Mouse (Mus musculus): ENCODE data around the gene Lta. TPM values are rescaled to one million over a fixed set of nuclear protein-coding genes. Genes with fewer than 3 reads are reported as not detected.
"Not testable (repeated sequence)": the region's sequence is repeated elsewhere in the genome, so short reads cannot be mapped to it uniquely, and the experiment has no call there.

The Lta gene
- polyA plus RNA-seq, 1 experiment from 2014 or later = 0.06 TPM

- no peak overlapping the region for H3K27ac ChIP-seq (replicated peaks)
- no peak for ATAC-seq (ENCODE audit: insufficient read depth)
- H3K36me3 ChIP-seq (replicated peaks) = peaks cover 13% of the 10 kb centered on the region; the same call in 1 of the 2 replicates
- no peak overlapping the region for H3K4me3 ChIP-seq (replicated peaks)
- peak overlapping the region; percentile 95; the same call in 1 of the 2 replicates for H3K4me2 ChIP-seq
- 81% methylated on average over 9 of the region's 9 CpGs for WGBS (ENCODE audit: insufficient replicate concordance)
- no peaks in the 10 kb centered on the region for H3K9me3 ChIP-seq (replicated peaks)
- no peaks in the 10 kb centered on the region for H3K27me3 ChIP-seq
- peaks cover 56% of the 10 kb centered on the region for H3K4me1 ChIP-seq (replicated peaks)
- no peak overlapping the region for H3K9ac ChIP-seq
Observed at GRCm38 (mm10) chr17:35236996-35237395, 31.8 kb upstream of the Lta start.

GRCm38 (mm10) chr17:35236390-35236746 lies 31.2 kb upstream of the Lta start:
- Histone ChIP-seq H3K9me3 (replicated peaks) (no peaks in the 10 kb centered on the region), H3K27me3 (no peaks in the 10 kb centered on the region), H3K4me3 (replicated peaks) (peak overlapping the region; percentile 69), H3K27ac (replicated peaks) (peak overlapping the region; percentile 93), H3K4me1 (replicated peaks) (peaks cover 62% of the 10 kb centered on the region), H3K36me3 (replicated peaks) (peaks cover 14% of the 10 kb centered on the region), H3K4me2 (peak overlapping the region; percentile 95), H3K9ac (peak overlapping the region; percentile 78)
- whole genome bisulfite sequencing (ENCODE audit: insufficient replicate concordance) = under 1% methylated on average over 18 of the region's 18 CpGs
- ATAC-seq (ENCODE audit: insufficient read depth) = peak; percentile 61

DNA sequence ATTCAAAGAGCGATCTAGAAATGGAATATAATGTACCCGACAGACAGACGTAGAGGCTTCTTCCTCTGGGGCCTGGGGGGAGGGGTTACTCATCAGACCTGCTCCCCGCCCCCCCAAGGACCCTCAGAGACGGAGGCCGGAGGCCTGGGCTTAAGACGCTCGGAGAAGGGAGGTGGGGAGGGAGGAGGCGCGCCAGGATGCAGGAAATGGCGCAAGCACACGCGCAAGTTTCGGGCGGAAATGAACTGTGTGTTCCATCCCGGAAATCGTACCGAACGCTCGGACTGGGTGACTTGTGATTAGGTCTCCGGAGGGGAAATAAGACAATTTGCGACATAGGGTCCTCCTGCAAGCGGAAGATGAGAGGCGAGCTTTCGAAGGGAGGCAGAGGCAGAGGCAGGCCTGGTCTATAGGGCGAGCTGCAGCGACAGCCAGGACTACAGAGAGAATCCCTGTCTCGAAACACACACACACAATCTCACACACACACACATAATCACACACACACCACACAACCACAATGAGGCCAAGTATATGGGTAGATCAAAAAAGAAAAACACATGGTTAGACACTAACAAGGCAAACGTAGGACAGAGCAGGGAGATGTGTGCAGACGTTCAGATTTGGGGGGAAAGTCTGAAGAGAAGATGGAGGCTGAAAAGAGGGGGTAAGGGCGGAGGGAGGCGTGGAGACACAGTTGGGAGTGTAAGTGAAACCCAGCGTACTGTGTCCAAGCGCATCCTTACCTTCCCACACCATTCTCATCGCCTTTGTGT lies 30.7 kb upstream of the Lta start, which contains the start of gene Nfkbil1:
Gene Nfkbil1 (minus strand): TSS at position 179 of the 776 bp plus-strand sequence.
- peaks cover 63% of the 10 kb centered on the region for H3K4me1 ChIP-seq (replicated peaks)
- peak; percentile 75 for ATAC-seq (ENCODE audit: insufficient read depth)
- H3K4me2 ChIP-seq = peak within 1 kb of the TSS; percentile 95
- H3K9ac ChIP-seq = peak within 1 kb of the TSS; percentile 78
- no peaks in the 10 kb centered on the region for H3K27me3 ChIP-seq
- H3K27ac ChIP-seq (replicated peaks) = peak within 1 kb of the TSS; percentile 93
- peak within 1 kb of the TSS; percentile 69 for H3K4me3 ChIP-seq (replicated peaks)
- peaks cover 19% of the 10 kb centered on the region for H3K36me3 ChIP-seq (replicated peaks)
- under 1% methylated on average over 35 of the region's 35 CpGs for WGBS (ENCODE audit: insufficient replicate concordance)
- H3K9me3 ChIP-seq (replicated peaks) = no peaks in the 10 kb centered on the region

GRCm38 (mm10) chr17:35234903-35235302 lies 29.8 kb upstream of the Lta start:
- H3K9ac ChIP-seq = peak overlapping the region; percentile 78

DNA sequence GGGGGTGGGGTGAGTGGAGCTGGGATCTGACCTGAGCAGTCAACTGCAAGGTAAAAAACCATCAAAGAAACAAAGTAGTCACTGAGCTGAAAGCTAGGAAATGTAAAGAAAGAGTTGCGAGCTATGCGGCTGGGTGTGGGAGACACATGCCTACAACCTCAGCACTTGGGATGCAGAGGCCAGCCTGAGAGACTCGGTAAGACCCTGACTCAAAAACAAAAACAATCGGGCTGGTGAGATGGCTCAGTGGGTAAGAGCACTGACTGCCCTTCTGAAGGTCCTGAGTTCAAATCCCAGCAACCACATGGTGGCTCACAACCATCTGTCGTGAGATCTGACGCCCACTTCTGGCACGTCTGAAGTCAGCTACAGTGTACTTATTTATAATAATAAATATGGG lies 28.9 kb upstream of the Lta start:
- peak overlapping the region; percentile 93 for H3K27ac ChIP-seq (replicated peaks)
- not testable (repeated sequence) for H3K9ac ChIP-seq; H3K27me3 ChIP-seq; ATAC-seq (ENCODE audit: insufficient read depth); H3K9me3 ChIP-seq (replicated peaks)
- peak overlapping the region; percentile 95 for H3K4me2 ChIP-seq
- peaks cover 54% of the 10 kb centered on the region for H3K4me1 ChIP-seq (replicated peaks)
- H3K4me3 ChIP-seq (replicated peaks) = peak overlapping the region; percentile 69
- H3K36me3 ChIP-seq (replicated peaks) = peaks cover 34% of the 10 kb centered on the region
- 64% methylated on average over 7 of the region's 7 CpGs for WGBS (ENCODE audit: insufficient replicate concordance)

More at GRCm38 (mm10) chr17:35234903-35235302, 29.8 kb upstream of the Lta start:
- Histone ChIP-seq H3K36me3 (replicated peaks) (peaks cover 26% of the 10 kb centered on the region), H3K4me1 (replicated peaks) (peaks cover 57% of the 10 kb centered on the region), H3K9me3 (replicated peaks) (no peaks in the 10 kb centered on the region), H3K27ac (replicated peaks) (peak overlapping the region; percentile 93), H3K4me3 (replicated peaks) (peak overlapping the region; percentile 69), H3K27me3 (no peaks in the 10 kb centered on the region), H3K4me2 (peak overlapping the region; percentile 95)
- 1% methylated on average over 31 of the region's 31 CpGs for WGBS (ENCODE audit: insufficient replicate concordance)
- 0 out of 2 replicates have a peak, but pooled peaks have one; percentile 2 for ATAC-seq (ENCODE audit: insufficient read depth)

DNA sequence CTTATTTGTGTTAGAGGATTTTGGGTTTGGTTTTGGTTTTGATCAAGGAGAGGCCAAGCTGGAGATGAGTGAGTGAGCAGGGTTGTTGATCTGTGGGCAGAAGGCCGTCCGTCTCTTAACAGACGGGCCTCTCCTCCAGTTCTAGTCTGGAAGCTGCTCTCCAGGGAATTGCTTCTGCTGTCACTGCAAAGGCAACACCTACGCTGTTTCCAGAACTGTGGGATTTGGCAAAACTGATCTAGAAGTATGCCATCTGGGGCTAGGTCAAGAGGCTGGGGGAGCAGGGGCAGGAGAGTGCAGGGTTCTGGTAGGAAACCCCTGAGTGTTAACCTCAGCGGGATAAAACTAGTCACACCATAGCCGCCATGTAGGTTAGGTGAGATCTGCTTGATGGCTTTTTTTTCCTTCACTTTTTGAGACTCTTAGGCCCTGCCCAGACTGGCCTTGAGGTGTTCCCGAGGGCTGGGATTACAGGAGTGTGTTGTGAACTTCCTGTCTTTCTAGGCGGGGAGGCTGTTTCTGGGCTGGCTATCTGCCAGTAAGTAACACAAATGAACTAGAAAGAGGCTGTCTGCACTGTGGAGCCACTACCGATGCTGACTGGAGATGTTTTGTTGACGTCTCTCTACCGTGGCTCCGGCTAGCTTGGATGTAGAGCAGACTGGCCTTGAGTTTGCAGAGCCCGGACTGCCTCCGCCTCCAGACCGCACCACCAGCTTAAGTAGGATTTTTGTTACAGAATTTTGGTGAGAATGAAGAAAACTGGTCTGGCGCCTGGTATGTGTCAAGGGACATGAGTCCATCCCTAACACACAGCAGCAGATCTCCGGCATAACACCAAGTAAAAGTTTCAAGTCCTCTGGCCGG lies 28.2 kb upstream of the Lta start, which contains the start of gene Atp6v1g2:
Gene Atp6v1g2 (plus strand): TSS at position 547 of the 867 bp plus-strand sequence.
- H3K4me1 ChIP-seq (replicated peaks) = peaks cover 54% of the 10 kb centered on the region
- 62% methylated on average over 18 of the region's 18 CpGs for WGBS (ENCODE audit: insufficient replicate concordance)
- no peak within 1 kb of the TSS; the same call in 1 of the 2 replicates for H3K9ac ChIP-seq

GRCm38 (mm10) chr17:35232659-35233058 lies 27.5 kb upstream of the Lta start:
- peaks cover 48% of the 10 kb centered on the region for H3K36me3 ChIP-seq (replicated peaks)
- H3K27me3 ChIP-seq = no peaks in the 10 kb centered on the region
- WGBS (ENCODE audit: insufficient replicate concordance) = 57% methylated on average over 5 of the region's 5 CpGs
- H3K4me2 ChIP-seq = peak overlapping the region; percentile 95
- 0 out of 2 replicates have a peak overlapping the region, but pooled peaks have one; percentile 93 for H3K27ac ChIP-seq (replicated peaks)
- no peaks in the 10 kb centered on the region for H3K9me3 ChIP-seq (replicated peaks)
- H3K9ac ChIP-seq = no peak overlapping the region
- H3K4me1 ChIP-seq (replicated peaks) = peaks cover 54% of the 10 kb centered on the region
- H3K4me3 ChIP-seq (replicated peaks) = peak overlapping the region; percentile 12
- no peak for ATAC-seq (ENCODE audit: insufficient read depth)

More for the DNA sequence above, 28.2 kb upstream of the Lta start, which contains the start of gene Atp6v1g2:
- H3K27me3 ChIP-seq = no peaks in the 10 kb centered on the region
- peaks cover 41% of the 10 kb centered on the region for H3K36me3 ChIP-seq (replicated peaks)
- H3K4me2 ChIP-seq = peak within 1 kb of the TSS; percentile 95
- H3K9me3 ChIP-seq (replicated peaks) = no peaks in the 10 kb centered on the region
- H3K4me3 ChIP-seq (replicated peaks) = peak within 1 kb of the TSS; percentile 69
- no peak for ATAC-seq (ENCODE audit: insufficient read depth)
- peak within 1 kb of the TSS; percentile 93 for H3K27ac ChIP-seq (replicated peaks)

DNA sequence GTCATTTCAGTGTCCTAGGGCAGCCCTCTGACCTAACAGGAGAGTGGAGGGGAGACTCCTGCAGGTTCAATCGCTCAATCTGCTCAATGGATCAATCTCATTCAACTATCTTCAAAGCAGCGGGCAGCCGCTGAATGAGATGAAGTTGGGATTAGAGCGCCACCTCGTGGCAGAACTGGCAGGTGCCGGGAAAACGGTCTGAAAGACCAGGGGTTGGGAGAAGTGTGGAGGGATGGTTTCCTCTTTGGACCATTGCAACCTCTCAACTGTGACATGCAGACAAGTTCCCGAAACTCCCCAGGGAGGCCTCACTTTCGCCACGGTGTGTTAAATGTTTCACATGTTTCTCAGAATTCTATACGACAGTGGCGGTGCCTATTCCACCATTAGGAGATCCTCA lies 26.9 kb upstream of the Lta start:
- Histone ChIP-seq H3K9ac (peak overlapping the region; percentile 6; the same call in 1 of the 2 replicates), H3K9me3 (replicated peaks) (no peaks in the 10 kb centered on the region), H3K36me3 (replicated peaks) (peaks cover 52% of the 10 kb centered on the region), H3K4me2 (peak overlapping the region; percentile 95), H3K4me1 (replicated peaks) (peaks cover 54% of the 10 kb centered on the region), H3K27ac (replicated peaks) (0 out of 2 replicates have a peak overlapping the region, but pooled peaks have one; percentile 93), H3K27me3 (no peaks in the 10 kb centered on the region), H3K4me3 (replicated peaks) (peak overlapping the region; percentile 12)
- 6% methylated on average over 12 of the region's 12 CpGs for WGBS (ENCODE audit: insufficient replicate concordance)
- no peak for ATAC-seq (ENCODE audit: insufficient read depth)

DNA sequence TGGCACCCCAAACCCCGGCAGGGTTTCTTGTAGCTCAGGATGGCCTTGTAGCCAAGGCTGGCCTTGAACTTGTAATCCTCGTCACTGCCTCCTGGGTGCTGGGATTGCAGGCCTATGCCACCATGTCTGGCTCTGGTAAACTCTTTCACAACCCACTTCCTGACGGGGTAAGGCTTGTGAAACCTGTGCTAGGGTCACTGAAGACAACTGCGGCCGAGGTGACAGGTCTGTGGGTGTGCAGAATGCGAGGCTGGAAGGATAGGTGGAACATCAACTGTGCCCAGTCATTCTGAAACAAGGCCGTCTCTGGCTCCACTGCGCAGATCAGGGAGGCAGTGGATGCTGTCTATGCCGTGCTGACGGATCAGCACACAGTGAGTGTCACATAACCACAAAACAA lies 25.9 kb upstream of the Lta start:
- Histone ChIP-seq H3K27me3 (no peaks in the 10 kb centered on the region), H3K9me3 (replicated peaks) (no peaks in the 10 kb centered on the region), H3K4me2 (no peak overlapping the region), H3K4me1 (replicated peaks) (peaks cover 50% of the 10 kb centered on the region), H3K36me3 (replicated peaks) (peaks cover 52% of the 10 kb centered on the region), H3K4me3 (replicated peaks) (no peak overlapping the region), H3K9ac (no peak overlapping the region), H3K27ac (replicated peaks) (peak overlapping the region; percentile 7; the same call in 1 of the 2 replicates)
- no peak for ATAC-seq (ENCODE audit: insufficient read depth)
- 76% methylated on average over 10 of the region's 10 CpGs for WGBS (ENCODE audit: insufficient replicate concordance)

- Histone ChIP-seq H3K4me1 (replicated peaks) (peaks cover 28% of the 10 kb centered on the region), H3K9me3 (replicated peaks) (no peaks in the 10 kb centered on the region), H3K9ac (no peak overlapping the region), H3K4me2 (no peak overlapping the region), H3K27me3 (no peaks in the 10 kb centered on the region), H3K27ac (replicated peaks) (no peak overlapping the region), H3K4me3 (replicated peaks) (no peak overlapping the region), H3K36me3 (replicated peaks) (peaks cover 54% of the 10 kb centered on the region)
- 69% methylated on average over 14 of the region's 14 CpGs for WGBS (ENCODE audit: insufficient replicate concordance)
- no peak for ATAC-seq (ENCODE audit: insufficient read depth)
Observed at GRCm38 (mm10) chr17:35226561-35227046, 21.5 kb upstream of the Lta start.
